Mouse (Mus musculus) neural tube, embryonic 11.5 days (tissue): Measurements from ENCODE around the gene Klrg1. TPM values are rescaled to one million over a fixed set of nuclear protein-coding genes. Genes with fewer than 3 reads are reported as not detected.

Experiments
- ATAC-seq: fragments of 200-750 bp; cut with Nextera tagmentation; 2 replicates; pipeline ENCODE4 v1.8.0; 2017; ENCODE audit warnings: moderate number of reproducible peaks, mild to moderate bottlenecking, moderate TSS enrichment, moderate library complexity; ENCODE audit not compliant: insufficient read depth, low FRiP score, low TSS enrichment
- DNase-seq: peaks from one replicate; pipeline ENCODE4 v3.0.0-alpha.2; 2015; ENCODE audit warnings: low spot score
- H3K27ac ChIP-seq: fragments of 300-500 bp; sonication (generic); 2 replicates; pipeline ENCODE4 v1.5.1; 2014; ENCODE audit warnings: low read depth, mild to moderate bottlenecking, low read length
- H3K27me3 ChIP-seq: fragments of 300-500 bp; sonication (generic); 2 replicates; pipeline ENCODE4 v1.6.1; 2014; ENCODE audit warnings: mild to moderate bottlenecking, low read length, mixed read lengths; ENCODE audit not compliant: control insufficient read depth, insufficient read depth
- H3K36me3 ChIP-seq: fragments of 300-500 bp; sonication (generic); 2 replicates; pipeline ENCODE4 v1.6.1; 2014; ENCODE audit warnings: mild to moderate bottlenecking, low read length, moderate library complexity, mixed read lengths; ENCODE audit not compliant: control insufficient read depth, insufficient read depth
- H3K4me1 ChIP-seq: fragments of 300-500 bp; sonication (generic); 2 replicates; pipeline ENCODE4 v1.6.1; 2014; ENCODE audit warnings: low read length, mixed read lengths; ENCODE audit not compliant: control insufficient read depth, insufficient read depth
- H3K4me2 ChIP-seq: fragments of 300-500 bp; sonication (generic); 2 replicates; pipeline ENCODE4 v1.6.1; 2014; ENCODE audit warnings: low read depth, mild to moderate bottlenecking, moderate library complexity
- H3K4me3 ChIP-seq: fragments of 300-500 bp; sonication (generic); 2 replicates; pipeline ENCODE4 v1.5.1; 2014; ENCODE audit warnings: low read depth, low read length
- H3K9ac ChIP-seq: fragments of 300-500 bp; sonication (generic); 2 replicates; pipeline ENCODE4 v1.6.1; 2014; ENCODE audit warnings: mild to moderate bottlenecking, low read length
- H3K9me3 ChIP-seq: fragments of 300-500 bp; sonication (generic); 2 replicates; pipeline ENCODE4 v1.6.1; 2016; ENCODE audit warnings: low read length; ENCODE audit not compliant: control insufficient read depth
- WGBS: fragments of 180-500 bp; shearing (Covaris S2); extraction: QIAGEN DNeasy Blood & Tissue Kit; methylation state at CpG from one replicate; pipeline ENCODE4 v1.1.7; 2014; 5-methylcytosine and 5-hydroxymethylcytosine counted together
- polyA plus RNA-seq: library from polyadenylated mRNA; unstranded; fragments of >200 nt; fragmentation: Nextera tagmentation; extraction: Ambion mirVana; gene quantifications from 2 replicates; pipeline ENCODE4 v1.2.1, GENCODE M21; 2014

Gene Klrg1
- polyA plus RNA-seq, 1 experiment from 2014 or later: not detected

GRCm38 (mm10) chr6:122304790-122305555 lies 22.3 kb upstream of the Klrg1 start:
- Histone ChIP-seq H3K27ac (no peak overlapping the region), H3K4me1 (peaks cover 6% of the 10 kb centered on the region), H3K9me3 (no peaks in the 10 kb centered on the region), H3K9ac (no peak overlapping the region), H3K4me3 (no peak overlapping the region), H3K36me3 (no peaks in the 10 kb centered on the region), H3K4me2 (no peak overlapping the region), H3K27me3 (no peaks in the 10 kb centered on the region)
- DNase-seq: no peak
- 83% methylated on average over 12 of the region's 12 CpGs for WGBS
- ATAC-seq: no peak

- no peaks in the 10 kb centered on the region for H3K9me3 ChIP-seq
- peak; percentile 76 for DNase-seq
- WGBS: 40% methylated on average over 6 of the region's 6 CpGs
These were observed 21.7 kb upstream of the Klrg1 start for GRCm38 (mm10) chr6:122304355-122304754.

GRCm38 (mm10) chr6:122303526-122303925 lies 20.8 kb upstream of the Klrg1 start:
- no peaks in the 10 kb centered on the region for H3K36me3 ChIP-seq
- H3K4me2 ChIP-seq: no peak overlapping the region
- H3K4me1 ChIP-seq: no peaks in the 10 kb centered on the region
- DNase-seq (no peak), ATAC-seq (no peak)
- no peak overlapping the region for H3K4me3 ChIP-seq
- no peaks in the 10 kb centered on the region for H3K9me3 ChIP-seq
- H3K9ac ChIP-seq: no peak overlapping the region
- no peak overlapping the region for H3K27ac ChIP-seq
- H3K27me3 ChIP-seq: no peaks in the 10 kb centered on the region
- WGBS: 89% methylated on average over 9 of the region's 9 CpGs

More at GRCm38 (mm10) chr6:122304355-122304754, 21.7 kb upstream of the Klrg1 start:
- H3K4me3 ChIP-seq: no peak overlapping the region
- no peak for ATAC-seq
- no peaks in the 10 kb centered on the region for H3K36me3 ChIP-seq
- no peak overlapping the region for H3K9ac ChIP-seq
- no peaks in the 10 kb centered on the region for H3K27me3 ChIP-seq
- no peak overlapping the region for H3K4me2 ChIP-seq
- H3K4me1 ChIP-seq: peaks cover under 1% of the 10 kb centered on the region; the same call in 1 of the 2 replicates
- no peak overlapping the region for H3K27ac ChIP-seq

- no peaks in the 10 kb centered on the region for H3K4me1 ChIP-seq
- H3K4me2 ChIP-seq: no peak overlapping the region
- DNase-seq (no peak), ATAC-seq (no peak)
- H3K9ac ChIP-seq: no peak overlapping the region
- H3K4me3 ChIP-seq: no peak overlapping the region
- no peak overlapping the region for H3K27ac ChIP-seq
- WGBS: 85% methylated on average over 4 of the region's 4 CpGs
- no peaks in the 10 kb centered on the region for H3K36me3 ChIP-seq
- H3K27me3 ChIP-seq: no peaks in the 10 kb centered on the region
- H3K9me3 ChIP-seq: no peaks in the 10 kb centered on the region
These were observed 20.0 kb upstream of the Klrg1 start for GRCm38 (mm10) chr6:122302661-122303060.

GRCm38 (mm10) chr6:122302121-122302520 lies 19.4 kb upstream of the Klrg1 start:
- WGBS: 65% methylated on average over 1 of the region's 1 CpGs
- no peaks in the 10 kb centered on the region for H3K4me1 ChIP-seq
- ATAC-seq: no peak

GRCm38 (mm10) chr6:122299621-122300133 lies 17.0 kb upstream of the Klrg1 start:
- no peaks in the 10 kb centered on the region for H3K27me3 ChIP-seq
- DNase-seq: no peak
- no peak for ATAC-seq
- H3K9me3 ChIP-seq: no peaks in the 10 kb centered on the region
- no peaks in the 10 kb centered on the region for H3K36me3 ChIP-seq
- H3K4me1 ChIP-seq: no peaks in the 10 kb centered on the region; the same call in 1 of the 2 replicates
- 85% methylated on average over 3 of the region's 3 CpGs for WGBS
- no peak overlapping the region for H3K27ac ChIP-seq
- no peak overlapping the region for H3K4me2 ChIP-seq
- no peak overlapping the region for H3K9ac ChIP-seq
- no peak overlapping the region for H3K4me3 ChIP-seq

More at GRCm38 (mm10) chr6:122302121-122302520, 19.4 kb upstream of the Klrg1 start:
- no peak for DNase-seq
- no peak overlapping the region for H3K4me2 ChIP-seq
- H3K9me3 ChIP-seq: no peaks in the 10 kb centered on the region
- no peak overlapping the region for H3K9ac ChIP-seq
- H3K4me3 ChIP-seq: no peak overlapping the region
- H3K27ac ChIP-seq: no peak overlapping the region
- H3K36me3 ChIP-seq: no peaks in the 10 kb centered on the region
- no peaks in the 10 kb centered on the region for H3K27me3 ChIP-seq

- Histone ChIP-seq H3K9me3 (no peaks in the 10 kb centered on the region), H3K27ac (no peak overlapping the region), H3K9ac (no peak overlapping the region), H3K4me1 (no peaks in the 10 kb centered on the region; the same call in 1 of the 2 replicates), H3K27me3 (no peaks in the 10 kb centered on the region), H3K4me2 (no peak overlapping the region), H3K36me3 (no peaks in the 10 kb centered on the region), H3K4me3 (no peak overlapping the region)
- DNase-seq (no peak), ATAC-seq (no peak)
- WGBS: 67% methylated on average over 4 of the region's 4 CpGs
These were observed 15.5 kb upstream of the Klrg1 start for GRCm38 (mm10) chr6:122298223-122298609.

- peak; percentile 59 for DNase-seq
- H3K9ac ChIP-seq: peak overlapping the region; percentile 85
- no peaks in the 10 kb centered on the region for H3K9me3 ChIP-seq
- peak overlapping the region; percentile 41 for H3K4me3 ChIP-seq
- no peaks in the 10 kb centered on the region for H3K27me3 ChIP-seq
- peak; percentile 70 for ATAC-seq
- H3K4me1 ChIP-seq: no peaks in the 10 kb centered on the region; the same call in 1 of the 2 replicates
- peak overlapping the region; percentile 59 for H3K4me2 ChIP-seq
- no peaks in the 10 kb centered on the region for H3K36me3 ChIP-seq
- H3K27ac ChIP-seq: peak overlapping the region; percentile 29; the same call in 1 of the 2 replicates
- 7% methylated on average over 25 of the region's 25 CpGs for WGBS
These were observed 14.9 kb upstream of the Klrg1 start for GRCm38 (mm10) chr6:122297279-122298222.
